Mouse (Mus musculus) CH12.LX (cell line): ENCODE data around the gene Bmpr2. TPM values are rescaled to one million over a fixed set of nuclear protein-coding genes. Genes with fewer than 3 reads are reported as not detected.
A peak's percentile ranks its signal among the peaks of the same experiment; 100 is the strongest.

ENCODE experiments used
- DNase-seq: peaks from one replicate; pipeline ENCODE4 v3.0.0-alpha.2; 2013; ENCODE audit errors: extremely low read depth
- H3K27ac ChIP-seq: 2 replicates; pipeline ENCODE4 v1.5.1; 2012; ENCODE audit warnings: low read depth, mild to moderate bottlenecking, control low read depth, moderate library complexity; ENCODE audit not compliant: insufficient read depth
- H3K27me3 ChIP-seq: replicated peaks from 2 replicates; pipeline ENCODE3; 2012; ENCODE audit warnings: inconsistent platforms
- H3K36me3 ChIP-seq, 2 experiments: replicated peaks in 1 of 2; 2 replicates each; pipeline versions ENCODE3 to v1.6.1; 2012; ENCODE audit warnings: inconsistent platforms in 1 of 2, low read length in 1 of 2, mild to moderate bottlenecking in 1 of 2, mixed read lengths in 1 of 2, moderate library complexity in 1 of 2; ENCODE audit not compliant: control insufficient read depth in 1 of 2, insufficient read depth in 1 of 2
- H3K4me1 ChIP-seq, 2 experiments: 2 replicates each; pipeline ENCODE4 v1.6.1; 2012; ENCODE audit warnings: inconsistent platforms in 1 of 2, moderate library complexity in 1 of 2; ENCODE audit not compliant: insufficient read depth in 2 of 2, control insufficient read depth in 1 of 2
- H3K4me2 ChIP-seq: 2 replicates; pipeline ENCODE4 v1.6.1; 2012; ENCODE audit warnings: low read depth, mild to moderate bottlenecking, control low read depth; ENCODE audit not compliant: poor library complexity, insufficient read depth, severe bottlenecking
- H3K4me3 ChIP-seq, 3 experiments: fragments of 150-350 bp in 1 of 3; sonication (generic) in 1 of 3; replicated peaks in 1 of 3; 2 replicates each; pipeline versions ENCODE3 to v1.5.1; 2011 to 2012; ENCODE audit warnings: low read depth in 2 of 3, low read length in 2 of 3, mild to moderate bottlenecking in 2 of 3, moderate library complexity in 2 of 3, control low read depth in 1 of 3, improper control_type of control experiment in 1 of 3, inconsistent platforms in 1 of 3, mixed read lengths in 1 of 3; ENCODE audit not compliant: poor library complexity in 1 of 3
- H3K79me2 ChIP-seq: replicated peaks from 2 replicates; pipeline ENCODE4 v1.6.1; 2012; ENCODE audit warnings: mild to moderate bottlenecking, moderate library complexity; ENCODE audit not compliant: control insufficient read depth, poor library complexity, insufficient read depth, severe bottlenecking; ENCODE audit errors: extremely low read depth
- H3K9ac ChIP-seq: 2 replicates; pipeline ENCODE4 v1.6.1; 2012; ENCODE audit warnings: low read depth, mild to moderate bottlenecking, control low read depth, moderate library complexity; ENCODE audit not compliant: insufficient read depth
- H3K9me3 ChIP-seq: replicated peaks from 2 replicates; pipeline ENCODE3; 2012; ENCODE audit warnings: low read length, inconsistent platforms, mixed read lengths
- CHD1 ChIP-seq: IDR thresholded peaks from 2 replicates; pipeline ENCODE4 v1.6.1; 2012; ENCODE audit warnings: low read depth, low read length, improper control_type of control experiment, inconsistent platforms
- CHD2 ChIP-seq: IDR thresholded peaks from 2 replicates; pipeline ENCODE4 v1.6.1; 2011; ENCODE audit warnings: low read length, improper control_type of control experiment
- CTCF ChIP-seq, 2 experiments: IDR thresholded peaks in 1 of 2; conservative IDR thresholded peaks in 1 of 2; 2 replicates each; pipeline ENCODE4 v1.5.1; 2011 to 2012; ENCODE audit warnings: low read depth in 2 of 2, low read length in 2 of 2, improper control_type of control experiment in 1 of 2, inconsistent platforms in 1 of 2, mild to moderate bottlenecking in 1 of 2, moderate library complexity in 1 of 2
- E2F4 ChIP-seq: IDR thresholded peaks from 2 replicates; pipeline ENCODE4 v1.6.1; 2011; ENCODE audit warnings: low read depth, low read length, improper control_type of control experiment; ENCODE audit not compliant: insufficient replicate concordance
- EP300 ChIP-seq: IDR thresholded peaks from 2 replicates; pipeline ENCODE4 v1.6.1; 2011; ENCODE audit warnings: low read length, improper control_type of control experiment
- GABPA ChIP-seq: IDR thresholded peaks from 2 replicates; pipeline ENCODE4 v1.6.1; 2012; ENCODE audit warnings: low read depth, low read length, improper control_type of control experiment, inconsistent platforms; ENCODE audit not compliant: insufficient replicate concordance
- HCFC1 ChIP-seq: IDR thresholded peaks from 2 replicates; pipeline ENCODE4 v1.6.1; 2012; ENCODE audit warnings: low read depth, mild to moderate bottlenecking, inconsistent platforms, low read length, improper control_type of control experiment
- KAT2A ChIP-seq: IDR thresholded peaks from 2 replicates; pipeline ENCODE4 v1.6.1; 2012; ENCODE audit warnings: low read length, improper control_type of control experiment, inconsistent platforms; ENCODE audit not compliant: insufficient replicate concordance
- MAX ChIP-seq: IDR thresholded peaks from 2 replicates; pipeline ENCODE4 v1.6.1; 2011; ENCODE audit warnings: low read length, improper control_type of control experiment
- MAZ ChIP-seq: IDR thresholded peaks from 2 replicates; pipeline ENCODE4 v1.6.1; 2012; ENCODE audit warnings: low read depth, mild to moderate bottlenecking, inconsistent platforms, low read length, improper control_type of control experiment, moderate library complexity
- MEF2A ChIP-seq: IDR thresholded peaks from 2 replicates; pipeline ENCODE4 v1.6.1; 2014; ENCODE audit warnings: low read depth, mild to moderate bottlenecking, inconsistent platforms, low read length, improper control_type of control experiment, borderline replicate concordance
- NELFE ChIP-seq: IDR thresholded peaks from 2 replicates; pipeline ENCODE4 v1.6.1; 2011; ENCODE audit warnings: low read depth, low read length, improper control_type of control experiment
- NRF1 ChIP-seq: IDR thresholded peaks from 2 replicates; pipeline ENCODE4 v1.6.1; 2014; ENCODE audit warnings: low read depth, mild to moderate bottlenecking, inconsistent platforms, low read length, improper control_type of control experiment, moderate library complexity
- PAX5 ChIP-seq: IDR thresholded peaks from 2 replicates; pipeline ENCODE4 v1.6.1; 2012; ENCODE audit warnings: low read length, inconsistent platforms, mixed read lengths
- POLR2A ChIP-seq: IDR thresholded peaks from 2 replicates; pipeline ENCODE4 v1.6.1; 2011; ENCODE audit warnings: low read depth, mild to moderate bottlenecking, improper control_type of control experiment, low read length
- POLR2AphosphoS2 ChIP-seq: IDR thresholded peaks from 2 replicates; pipeline ENCODE4 v1.6.1; 2011; ENCODE audit warnings: low read depth, low read length, improper control_type of control experiment
- RCOR1 ChIP-seq: conservative IDR thresholded peaks from 2 replicates; pipeline ENCODE4 v1.6.1; 2012; ENCODE audit warnings: low read depth, mild to moderate bottlenecking, inconsistent platforms, low read length, improper control_type of control experiment
- SMC3 ChIP-seq: IDR thresholded peaks from 2 replicates; pipeline ENCODE4 v1.6.1; 2011; ENCODE audit warnings: low read depth, low read length, improper control_type of control experiment
- TBP ChIP-seq: conservative IDR thresholded peaks from 2 replicates; pipeline ENCODE4 v1.6.1; 2011; ENCODE audit warnings: low read depth, low read length, improper control_type of control experiment
- UBTF ChIP-seq: IDR thresholded peaks from 2 replicates; pipeline ENCODE4 v1.6.1; 2012; ENCODE audit warnings: low read depth, mild to moderate bottlenecking, inconsistent platforms, low read length, improper control_type of control experiment, moderate library complexity
- USF1 ChIP-seq: IDR thresholded peaks from 2 replicates; pipeline ENCODE4 v1.6.1; 2014; ENCODE audit warnings: low read depth, mild to moderate bottlenecking, inconsistent platforms, low read length, improper control_type of control experiment
- ZC3H11A ChIP-seq: IDR thresholded peaks from 2 replicates; pipeline ENCODE4 v1.6.1; 2012; ENCODE audit warnings: low read depth, mild to moderate bottlenecking, inconsistent platforms, low read length, improper control_type of control experiment
- ZMIZ1 ChIP-seq: IDR thresholded peaks from 2 replicates; pipeline ENCODE4 v1.6.1; 2012; ENCODE audit warnings: low read depth, mild to moderate bottlenecking, inconsistent platforms, low read length, improper control_type of control experiment
- ZNF384 ChIP-seq: IDR thresholded peaks from 2 replicates; pipeline ENCODE4 v1.6.1; 2012; ENCODE audit warnings: low read depth, low read length, improper control_type of control experiment, inconsistent platforms
- dilution Hi-C: fragments of 300-500 bp; cut with MboI; formaldehyde crosslinking; loops from 2 replicates; pipeline ENCODE4 v1.14.3; 2020; ENCODE audit warnings: low sequenced_read_pairs; ENCODE audit not compliant: extremely low pct_unique_long_range_greater_than_20kb, extremely low pct_ligation_motif_present
- in situ Hi-C: fragments of 300-500 bp; cut with MboI; formaldehyde crosslinking; loops from 3 replicates; pipeline ENCODE4 v1.14.3; 2019; ENCODE audit warnings: low sequenced_read_pairs, low pct_ligation_motif_present, low pct_unique_long_range_greater_than_20kb, mixed read lengths
- polyA plus RNA-seq: library from polyadenylated mRNA; unstranded; fragments of >175 nt; gene quantifications from 2 replicates; pipeline ENCODE4 v1.2.1, GENCODE M21; 2012; ENCODE audit warnings: low read depth; ENCODE audit not compliant: insufficient read length
- total RNA-seq, 2 experiments: library from RNA; depleted of rRNA; stranded (reverse); fragments of 300-350 nt in 1 of 2; fragments of >200 nt in 1 of 2; gene quantifications; 2 replicates each; pipeline ENCODE4 v1.2.3; 2012 to 2014

Gene Bmpr2
- total and polyA plus RNA-seq, 3 experiments = 3.6 to 5.0 (median 4.7) TPM

GRCm38 (mm10) chr1:59719900-59720299 lies 43.3 kb upstream of the Bmpr2 start:
- Histone ChIP-seq H3K4me3 (no peak overlapping the region), H3K27me3 (no peaks in the 10 kb centered on the region), H3K9ac (no peak overlapping the region), H3K9me3 (no peaks in the 10 kb centered on the region), H3K79me2 (0 out of 2 replicates have a peak, but pooled peaks cover 1% of the 10 kb centered on the region), H3K36me3 (peaks cover 22 to 56% of the 10 kb centered on the region in 2 experiments), H3K27ac (no peak overlapping the region), H3K4me2 (no peak overlapping the region), H3K4me1 (peaks cover 0 to 5% of the 10 kb centered on the region in 2 experiments; a peak in 1 of 4 replicates)
- dilution Hi-C loops (no loop called here), in situ Hi-C loops (no loop called here)
- peak; percentile 46 for DNase-seq
- TF ChIP-seq ZC3H11A (no peak), MAZ (no peak), POLR2A (no peak), CTCF (conservative IDR thresholded peaks at IDR 0.05 in 1 of 2, IDR thresholded peaks at IDR 0.05 in 1 of 2; ENCODE audit: low read depth in 2 of 2, low read length in 2 of 2) (peak; percentile 52 to 64; a peak in 3 of 4 replicates), ZMIZ1 (no peak), NRF1 (no peak), ZNF384 (peak; percentile 50), EP300 (no peak), POLR2AphosphoS2 (no peak), E2F4 (no peak), NELFE (no peak)
- TF ChIP-seq, all 38 proteins: peak for 2

DNA sequence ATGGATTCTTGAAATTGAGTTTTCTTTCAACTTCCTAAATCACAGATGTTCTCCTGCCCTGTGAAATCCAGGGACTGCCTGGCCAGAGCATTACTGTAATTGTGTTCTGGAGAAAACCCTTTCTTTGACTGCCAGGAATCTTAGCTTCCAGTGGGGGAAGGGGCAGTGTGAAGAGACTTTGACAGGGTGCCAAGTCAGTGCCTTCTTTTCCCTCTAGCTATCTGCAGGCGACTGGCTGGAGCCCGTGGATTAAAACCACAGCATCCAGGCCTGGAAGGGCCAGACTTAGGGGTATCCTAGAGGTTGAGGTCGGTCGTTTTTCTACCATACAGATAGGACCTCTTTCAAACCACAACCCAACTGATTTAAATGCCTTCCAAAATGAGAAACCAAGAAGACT lies 37.5 kb upstream of the Bmpr2 start:
- in situ Hi-C loops = no loop called here

GRCm38 (mm10) chr1:59730106-59730505 lies 33.1 kb upstream of the Bmpr2 start:
- in situ Hi-C loops (no loop called here), dilution Hi-C loops (no loop called here)
- Histone ChIP-seq H3K4me2 (no peak overlapping the region), H3K4me1 (no peaks in the 10 kb centered on the region), H3K27me3 (no peaks in the 10 kb centered on the region), H3K36me3 (no peaks in the 10 kb centered on the region), H3K4me3 (no peak overlapping the region), H3K9me3 (no peaks in the 10 kb centered on the region), H3K27ac (no peak overlapping the region), H3K9ac (no peak overlapping the region), H3K79me2 (no peaks in the 10 kb centered on the region)
- TF ChIP-seq KAT2A (no peak), NRF1 (no peak), POLR2AphosphoS2 (no peak), TBP (no peak), GABPA (no peak), UBTF (no peak), EP300 (no peak), MAX (no peak), RCOR1 (no peak), POLR2A (no peak), MEF2A (no peak), E2F4 (no peak), CHD1 (no peak), PAX5 (no peak), NELFE (no peak), USF1 (no peak)
- DNase-seq = no peak

More for the DNA sequence above, 37.5 kb upstream of the Bmpr2 start:
- TF ChIP-seq SMC3 (no peak), ZC3H11A (no peak), MEF2A (no peak), HCFC1 (no peak), ZMIZ1 (no peak), CHD2 (no peak), MAZ (no peak), NRF1 (no peak), E2F4 (no peak), POLR2A (no peak), KAT2A (no peak)
- dilution Hi-C loops = no loop called here
- Histone ChIP-seq H3K4me2 (no peak overlapping the region), H3K79me2 (no peaks in the 10 kb centered on the region), H3K27ac (no peak overlapping the region), H3K36me3 (peaks cover 5 to 11% of the 10 kb centered on the region in 2 experiments), H3K27me3 (no peaks in the 10 kb centered on the region), H3K9me3 (no peaks in the 10 kb centered on the region), H3K4me1 (peaks cover 0 to 5% of the 10 kb centered on the region in 2 experiments; a peak in 1 of 4 replicates), H3K9ac (no peak overlapping the region), H3K4me3 (no peak overlapping the region)
- no peak for DNase-seq
